Mouse (Mus musculus) hindbrain, postnatal 0 days (tissue): Measurements from ENCODE around the gene Gtpbp4. TPM values are rescaled to one million over a fixed set of nuclear protein-coding genes. Genes with fewer than 3 reads are reported as not detected.
"Not testable (repeated sequence)": the region's sequence is repeated elsewhere in the genome, so short reads cannot be mapped to it uniquely, and the experiment has no call there.

Experiments used
- ATAC-seq: fragments of 200-750 bp; cut with Nextera tagmentation; 2 replicates; pipeline ENCODE4 v1.8.0; 2017; ENCODE audit warnings: mild to moderate bottlenecking, moderate TSS enrichment, moderate library complexity
- DNase-seq: peaks from one replicate; pipeline ENCODE4 v3.0.0-alpha.2; 2015; ENCODE audit warnings: low spot score
- H3K27ac ChIP-seq: fragments of 300-500 bp; sonication (generic); 2 replicates; pipeline ENCODE4 v1.5.1; 2014; ENCODE audit warnings: mild to moderate bottlenecking
- H3K27me3 ChIP-seq: fragments of 300-500 bp; sonication (generic); 2 replicates; pipeline ENCODE4 v1.6.1; 2014; ENCODE audit warnings: low read length, mixed read lengths; ENCODE audit not compliant: insufficient read depth
- H3K36me3 ChIP-seq: fragments of 300-500 bp; sonication (generic); 2 replicates; pipeline ENCODE4 v1.6.1; 2014; ENCODE audit warnings: low read length, mixed read lengths; ENCODE audit not compliant: insufficient read depth
- H3K4me1 ChIP-seq: fragments of 300-500 bp; sonication (generic); 2 replicates; pipeline ENCODE4 v1.6.1; 2014; ENCODE audit warnings: antibody characterized with exemption, low read length, mixed read lengths; ENCODE audit not compliant: insufficient read depth
- H3K4me2 ChIP-seq: fragments of 300-500 bp; sonication (generic); 2 replicates; pipeline ENCODE4 v1.6.1; 2014; ENCODE audit warnings: low read depth, mild to moderate bottlenecking, low read length, moderate library complexity, mixed read lengths
- H3K4me3 ChIP-seq: fragments of 300-500 bp; sonication (generic); 2 replicates; pipeline ENCODE4 v1.5.1; 2014; ENCODE audit warnings: low read length
- H3K9ac ChIP-seq: fragments of 300-500 bp; sonication (generic); replicated peaks from 2 replicates; pipeline ENCODE4 v1.6.1; 2014; ENCODE audit warnings: mild to moderate bottlenecking, low read length, moderate library complexity, mixed read lengths
- H3K9me3 ChIP-seq: fragments of 300-500 bp; sonication (generic); 2 replicates; pipeline ENCODE4 v1.6.1; 2016; ENCODE audit warnings: low read length, mixed read lengths
- CTCF ChIP-seq: IDR thresholded peaks from 2 replicates; pipeline ENCODE4 v1.5.1; 2016; ENCODE audit warnings: antibody characterized with exemption, control low read depth, low read depth
- WGBS: fragments of 180-500 bp; shearing (Covaris S2); extraction: QIAGEN DNeasy Blood & Tissue Kit; methylation state at CpG from one replicate; pipeline ENCODE4 v1.1.7; 2014; 5-methylcytosine and 5-hydroxymethylcytosine counted together
- polyA plus RNA-seq: library from polyadenylated mRNA; unstranded; fragments of >200 nt; fragmentation: Nextera tagmentation; extraction: Ambion mirVana; gene quantifications from 2 replicates; pipeline ENCODE4 v1.2.1, GENCODE M21; 2015
- total RNA-seq: library from RNA; depleted of rRNA; stranded (reverse); fragments of >200 nt; gene quantifications from 2 replicates; pipeline ENCODE4 v1.2.3, GENCODE M21; 2014

Gtpbp4 gene
- total and polyA plus RNA-seq, 2 experiments from 2014 or later: 11.9 to 53.0 TPM

DNA sequence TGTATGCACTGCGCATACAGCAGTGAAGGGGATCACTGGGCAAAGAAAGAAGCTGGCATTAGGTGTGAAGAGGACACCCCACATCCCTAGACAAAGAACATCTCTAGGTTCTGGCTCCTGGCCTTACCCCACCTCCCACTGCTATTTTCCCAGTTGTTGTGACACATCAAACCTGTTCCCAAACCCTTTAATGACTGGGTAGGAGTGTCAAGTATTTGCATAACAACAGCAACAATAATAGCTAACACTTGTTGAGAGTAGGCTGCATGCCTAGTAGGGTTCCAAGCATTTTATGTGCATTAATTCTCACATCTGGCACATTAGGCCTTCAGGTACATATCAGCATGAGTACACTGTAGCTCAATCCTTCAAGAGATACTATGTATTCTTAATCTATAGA, 17.6 kb upstream of the Gtpbp4 start:
- Histone ChIP-seq H3K9ac (no peak overlapping the region), H3K36me3 (no peaks in the 10 kb centered on the region), H3K9me3 (no peaks in the 10 kb centered on the region), H3K4me3 (no peak overlapping the region), H3K27ac (no peak overlapping the region), H3K4me2 (no peak overlapping the region), H3K27me3 (no peaks in the 10 kb centered on the region), H3K4me1 (no peaks in the 10 kb centered on the region)
- WGBS: 56% methylated on average over 1 of the region's 1 CpGs
- no peak for TF ChIP-seq CTCF
- DNase-seq (no peak), ATAC-seq (no peak)

- Histone ChIP-seq H3K4me3 (no peak overlapping the region), H3K9ac (no peak overlapping the region), H3K27ac (no peak overlapping the region), H3K4me2 (no peak overlapping the region), H3K4me1 (no peaks in the 10 kb centered on the region), H3K36me3 (no peaks in the 10 kb centered on the region), H3K9me3 (no peaks in the 10 kb centered on the region), H3K27me3 (no peaks in the 10 kb centered on the region)
- DNase-seq: peak; percentile 82
- WGBS: 58% methylated on average over 12 of the region's 12 CpGs
- no peak for ATAC-seq
- no peak for TF ChIP-seq CTCF
These were observed 15.9 kb upstream of the Gtpbp4 start for GRCm38 (mm10) chr13:9011596-9012350.

- 79% methylated on average over 2 of the region's 2 CpGs for WGBS
- DNase-seq (no peak), ATAC-seq (no peak)
- Histone ChIP-seq H3K4me1 (no peaks in the 10 kb centered on the region), H3K4me3 (no peak overlapping the region), H3K36me3 (no peaks in the 10 kb centered on the region), H3K4me2 (no peak overlapping the region), H3K9ac (no peak overlapping the region), H3K27ac (no peak overlapping the region), H3K27me3 (no peaks in the 10 kb centered on the region), H3K9me3 (no peaks in the 10 kb centered on the region)
- no peak for TF ChIP-seq CTCF
These were observed 7.4 kb upstream of the Gtpbp4 start for GRCm38 (mm10) chr13:9003306-9003705.

- Histone ChIP-seq H3K4me3 (no peak overlapping the region), H3K36me3 (no peaks in the 10 kb centered on the region), H3K9ac (no peak overlapping the region), H3K4me1 (peaks cover 11% of the 10 kb centered on the region), H3K27ac (no peak overlapping the region), H3K4me2 (no peak overlapping the region), H3K9me3 (no peaks in the 10 kb centered on the region), H3K27me3 (no peaks in the 10 kb centered on the region)
- DNase-seq (no peak), ATAC-seq (no peak)
- WGBS: 87% methylated on average over 8 of the region's 8 CpGs
- no peak for TF ChIP-seq CTCF
These were observed 3.6 kb upstream of the Gtpbp4 start for GRCm38 (mm10) chr13:8999464-8999863.

DNA sequence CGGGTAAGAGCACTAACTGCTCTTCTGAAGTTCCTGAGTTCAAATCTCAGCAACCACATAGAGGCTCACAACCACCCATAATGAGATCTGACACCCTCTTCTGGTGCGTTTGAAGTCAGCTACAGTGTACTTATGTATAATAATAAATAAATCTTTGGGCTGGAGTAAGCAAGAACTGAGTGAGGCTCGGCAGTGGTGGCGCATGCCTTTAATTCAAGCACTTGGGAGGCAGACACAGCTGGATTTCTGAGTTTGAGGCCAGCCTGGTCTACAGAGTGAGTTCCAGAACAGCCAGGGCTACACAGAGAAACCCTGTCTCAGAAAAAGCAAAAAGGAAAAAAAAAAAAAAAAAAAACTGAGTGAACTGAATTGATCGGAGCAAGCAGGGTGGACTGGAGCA, 1.3 kb upstream of the Gtpbp4 start:
- H3K4me3 ChIP-seq, H3K27ac ChIP-seq, H3K4me2 ChIP-seq, DNase-seq, H3K27me3 ChIP-seq, ATAC-seq, H3K9me3 ChIP-seq, H3K36me3 ChIP-seq, H3K9ac ChIP-seq: not testable (repeated sequence)
- H3K4me1 ChIP-seq: peaks cover 11% of the 10 kb centered on the region
- 84% methylated on average over 5 of the region's 5 CpGs for WGBS

DNA sequence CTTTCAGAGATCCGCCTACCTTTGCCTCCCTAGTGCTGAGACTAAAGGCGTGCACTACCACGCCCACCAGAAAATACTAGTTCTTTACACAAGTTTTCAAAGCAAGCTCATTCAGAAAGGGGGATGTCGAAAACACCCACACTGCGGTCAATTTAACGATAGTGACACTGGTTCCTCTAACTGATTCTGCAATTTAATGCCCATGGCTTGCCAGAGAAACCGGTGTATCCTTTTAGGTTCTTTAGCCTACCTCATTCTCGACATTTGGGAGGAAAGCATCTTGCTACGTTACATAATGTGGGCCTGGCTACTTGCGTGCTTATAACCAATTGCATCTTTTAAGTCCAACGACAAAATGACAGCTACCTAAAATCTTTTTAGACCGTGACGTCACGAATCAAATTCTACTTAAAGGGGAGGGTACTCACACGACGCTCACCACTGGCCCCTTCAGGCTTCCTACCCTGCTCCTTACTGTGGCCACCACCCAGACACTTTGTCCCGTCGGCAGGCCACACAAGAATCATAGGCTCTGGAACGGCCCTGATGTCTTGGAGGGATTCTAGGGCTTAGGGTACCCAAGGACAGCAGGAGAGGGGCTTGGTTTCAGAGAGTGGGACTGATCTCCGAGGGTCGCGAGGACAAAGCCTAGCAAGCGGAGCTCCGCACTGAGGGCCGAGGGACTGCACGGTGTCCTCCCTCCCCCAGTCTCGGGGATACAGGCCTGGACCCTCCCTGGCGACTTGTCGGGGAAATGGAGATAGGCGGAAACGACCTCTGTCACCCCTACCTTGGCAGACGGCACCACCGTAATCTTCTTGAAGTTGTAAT, 509 bp downstream of the Gtpbp4 start:
- H3K4me3 ChIP-seq: peak overlapping the region; percentile 97
- H3K4me1 ChIP-seq: peaks cover 11% of the 10 kb centered on the region
- DNase-seq: peak; percentile 54
- no peaks in the 10 kb centered on the region for H3K27me3 ChIP-seq
- no peaks in the 10 kb centered on the region for H3K9me3 ChIP-seq
- no peak for TF ChIP-seq CTCF
- WGBS: 4% methylated on average over 33 of the region's 33 CpGs
- peak; percentile 82 for ATAC-seq
- H3K9ac ChIP-seq: peak overlapping the region; percentile 88
- peaks cover 10% of the 10 kb centered on the region; the same call in 1 of the 2 replicates for H3K36me3 ChIP-seq
- H3K27ac ChIP-seq: peak overlapping the region; percentile 72; the same call in 1 of the 2 replicates
- H3K4me2 ChIP-seq: peak overlapping the region; percentile 94
